Mouse (Mus musculus) heart, embryonic 15.5 days (tissue): ENCODE measurements around the gene Pcmt1. TPM values are rescaled to one million over a fixed set of nuclear protein-coding genes. Genes with fewer than 3 reads are reported as not detected.

Source experiments
- ATAC-seq: fragments of 200-750 bp; cut with Nextera tagmentation; replicated peaks from 2 replicates; pipeline ENCODE4 v1.8.0; 2017; ENCODE audit warnings: low read depth, moderate TSS enrichment; ENCODE audit not compliant: insufficient number of reproducible peaks, insufficient read depth, low FRiP score
- H3K27ac ChIP-seq: fragments of 300-500 bp; sonication (generic); 2 replicates; pipeline ENCODE4 v1.5.1; 2015; ENCODE audit warnings: mild to moderate bottlenecking, inconsistent platforms
- H3K27me3 ChIP-seq: fragments of 300-500 bp; sonication (generic); 2 replicates; pipeline ENCODE4 v1.6.1; 2015; ENCODE audit warnings: inconsistent platforms
- H3K36me3 ChIP-seq: fragments of 300-500 bp; sonication (generic); 2 replicates; pipeline ENCODE4 v1.6.1; 2015; ENCODE audit warnings: mild to moderate bottlenecking, inconsistent platforms
- H3K4me1 ChIP-seq: fragments of 300-500 bp; sonication (generic); replicated peaks from 2 replicates; pipeline ENCODE4 v1.6.1; 2015; ENCODE audit warnings: inconsistent platforms
- H3K4me2 ChIP-seq: fragments of 300-500 bp; sonication (generic); 2 replicates; pipeline ENCODE4 v1.6.1; 2015; ENCODE audit warnings: inconsistent platforms, mild to moderate bottlenecking, moderate library complexity
- H3K4me3 ChIP-seq: fragments of 300-500 bp; sonication (generic); 2 replicates; pipeline ENCODE4 v1.5.1; 2015; ENCODE audit warnings: mild to moderate bottlenecking, inconsistent platforms
- H3K9ac ChIP-seq: fragments of 300-500 bp; sonication (generic); 2 replicates; pipeline ENCODE4 v1.6.1; 2015; ENCODE audit warnings: mild to moderate bottlenecking, inconsistent platforms
- H3K9me3 ChIP-seq: fragments of 300-500 bp; sonication (generic); replicated peaks from 2 replicates; pipeline ENCODE4 v1.6.1; 2016; ENCODE audit warnings: inconsistent platforms
- WGBS: fragments of 180-500 bp; shearing (Covaris S2); methylation state at CpG from one replicate; pipeline ENCODE4 v1.1.7; 2015; ENCODE audit warnings: mixed read lengths; 5-methylcytosine and 5-hydroxymethylcytosine counted together
- polyA plus RNA-seq: library from polyadenylated mRNA; unstranded; fragments of >200 nt; fragmentation: Nextera tagmentation; extraction: Ambion mirVana; gene quantifications from 2 replicates; pipeline ENCODE4 v1.2.1, GENCODE M21; 2015

Pcmt1 gene
- polyA plus RNA-seq, 1 experiment from 2014 or later = 124 TPM

- H3K9ac ChIP-seq = peak within 1 kb of the TSS; percentile 50
- H3K36me3 ChIP-seq = no peaks in the 10 kb centered on the region
- H3K27ac ChIP-seq = no peak within 1 kb of the TSS
- peaks cover 9% of the 10 kb centered on the region for H3K4me1 ChIP-seq
- peak; percentile 94 for ATAC-seq
- peaks cover 14% of the 10 kb centered on the region for H3K27me3 ChIP-seq
- H3K9me3 ChIP-seq = no peaks in the 10 kb centered on the region
- WGBS = under 1% methylated on average over 59 of the region's 76 CpGs
- H3K4me2 ChIP-seq = peak within 1 kb of the TSS; percentile 100
- H3K4me3 ChIP-seq = peak within 1 kb of the TSS; percentile 69
Measured at GRCm38 (mm10) chr10:7589592-7590233, 91.2 kb downstream of the Pcmt1 start, which contains the start of gene Lrp11. TSS of gene Lrp11 (plus strand) at chr10:7589800.

DNA sequence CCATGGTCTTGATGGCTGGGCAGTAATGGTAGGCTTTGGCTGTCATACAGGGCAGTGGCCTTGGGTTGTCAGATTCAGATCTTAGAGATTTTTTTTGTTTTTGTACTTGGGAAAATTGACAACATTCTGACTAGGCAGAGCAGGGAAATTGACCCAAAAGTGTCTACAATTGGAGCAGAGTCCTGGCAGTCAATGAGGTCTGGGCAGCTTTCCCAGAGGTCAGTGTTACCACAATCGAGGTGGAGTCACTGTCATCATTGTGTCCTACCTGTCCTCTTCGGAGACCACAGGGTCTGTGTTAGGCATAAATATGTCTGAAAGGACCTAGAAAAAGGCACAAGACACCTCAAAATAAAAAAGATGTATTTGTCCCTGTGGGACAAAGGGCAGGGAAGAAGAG, 94.2 kb downstream of the Pcmt1 start:
- Histone ChIP-seq H3K4me1 (peaks cover 15% of the 10 kb centered on the region), H3K36me3 (no peaks in the 10 kb centered on the region), H3K4me2 (no peak overlapping the region), H3K9me3 (no peaks in the 10 kb centered on the region), H3K4me3 (no peak overlapping the region), H3K9ac (no peak overlapping the region), H3K27me3 (peaks cover 22% of the 10 kb centered on the region), H3K27ac (no peak overlapping the region)
- WGBS = 54% methylated on average over 2 of the region's 2 CpGs
- ATAC-seq = no peak

DNA sequence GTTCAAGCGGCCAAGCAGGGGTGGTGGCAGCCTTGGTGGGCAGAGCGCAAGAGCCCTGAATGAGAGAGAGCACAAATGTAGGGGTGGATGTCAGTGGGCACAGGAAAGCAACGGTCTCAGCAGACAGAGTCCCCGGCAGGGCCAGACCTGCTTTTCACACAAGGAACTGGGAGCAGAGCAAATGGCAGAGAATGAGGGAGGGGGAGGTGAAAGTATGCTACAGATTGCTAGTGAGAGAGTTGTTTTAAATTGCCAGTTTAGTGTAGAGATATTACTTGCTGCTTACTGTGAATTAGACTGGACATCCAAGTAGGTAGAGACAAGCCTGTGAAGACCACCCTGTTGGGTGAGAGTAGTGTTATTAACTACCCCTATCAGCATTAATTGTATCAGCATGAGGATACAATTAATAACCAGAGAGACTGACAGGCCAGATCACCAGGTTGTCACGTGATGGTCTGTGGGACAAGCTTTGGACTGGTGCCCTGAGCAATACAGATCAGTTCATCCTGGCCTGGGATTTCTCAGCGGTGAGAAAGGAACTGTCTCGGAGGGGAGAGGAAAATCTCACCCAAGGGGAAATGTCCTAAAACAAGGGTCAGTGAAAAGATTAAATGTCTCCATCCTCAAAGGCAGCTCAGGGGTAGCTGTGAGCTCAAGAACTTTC, 97.9 kb downstream of the Pcmt1 start:
- Histone ChIP-seq H3K4me3 (no peak overlapping the region), H3K36me3 (no peaks in the 10 kb centered on the region), H3K4me2 (no peak overlapping the region), H3K9ac (no peak overlapping the region), H3K9me3 (no peaks in the 10 kb centered on the region), H3K27me3 (0 out of 2 replicates have a peak, but pooled peaks cover 7% of the 10 kb centered on the region), H3K4me1 (peaks cover 6% of the 10 kb centered on the region), H3K27ac (no peak overlapping the region)
- 31% methylated on average over 7 of the region's 7 CpGs for WGBS
- ATAC-seq = no peak

- Histone ChIP-seq H3K9me3 (no peaks in the 10 kb centered on the region), H3K4me3 (no peak overlapping the region), H3K27ac (no peak overlapping the region), H3K4me2 (no peak overlapping the region), H3K36me3 (no peaks in the 10 kb centered on the region), H3K27me3 (0 out of 2 replicates have a peak, but pooled peaks cover 7% of the 10 kb centered on the region), H3K4me1 (peaks cover 6% of the 10 kb centered on the region), H3K9ac (no peak overlapping the region)
- 28% methylated on average over 11 of the region's 11 CpGs for WGBS
- ATAC-seq = 0 out of 2 replicates have a peak, but pooled peaks have one; percentile 53
Measured at GRCm38 (mm10) chr10:7582157-7582890, 98.6 kb downstream of the Pcmt1 start.

DNA sequence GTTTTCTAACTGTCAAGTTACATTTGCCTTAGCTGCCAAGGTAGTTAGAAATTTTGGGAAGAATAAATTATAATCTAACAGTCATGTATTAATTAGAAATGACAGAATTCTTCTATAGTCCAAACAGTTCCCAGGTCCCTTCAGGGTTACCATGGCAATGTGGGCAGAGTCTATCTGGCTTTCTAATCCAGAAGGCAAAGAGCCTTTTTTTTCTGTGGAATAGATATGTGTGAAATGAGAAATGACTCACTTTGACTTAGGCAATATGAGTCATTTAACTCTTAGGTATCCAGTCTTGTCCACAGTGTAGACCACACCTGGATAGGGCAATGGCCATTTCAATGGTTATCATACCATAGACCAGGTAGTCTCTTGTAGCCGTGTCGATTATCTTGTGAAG, 99.5 kb downstream of the Pcmt1 start:
- H3K27ac ChIP-seq = no peak overlapping the region
- no peaks in the 10 kb centered on the region for H3K9me3 ChIP-seq
- H3K36me3 ChIP-seq = no peaks in the 10 kb centered on the region
- 0 out of 2 replicates have a peak, but pooled peaks cover 7% of the 10 kb centered on the region for H3K27me3 ChIP-seq
- peaks cover 6% of the 10 kb centered on the region for H3K4me1 ChIP-seq
- no peak overlapping the region for H3K4me3 ChIP-seq
- no peak for ATAC-seq
- H3K9ac ChIP-seq = no peak overlapping the region
- H3K4me2 ChIP-seq = no peak overlapping the region
- 80% methylated on average over 2 of the region's 2 CpGs for WGBS

Other genes starting within 250 kb of the Pcmt1 start
- gene Ulbp1, start 207.5 kb downstream of the Pcmt1 start, polyA plus RNA-seq = 5.9 and 7.4 TPM in 2 replicates
- 1.1 and 2.1 TPM in 2 replicates for gene Lrp11, start 91.3 kb downstream of the Pcmt1 start, polyA plus RNA-seq
- gene Nup43, start 13.6 kb downstream of the Pcmt1 start, polyA plus RNA-seq = 26.8 and 31.3 TPM in 2 replicates
- 2.9 and 4.2 TPM in 2 replicates for gene Lats1, start 78 bp upstream of the Pcmt1 start, polyA plus RNA-seq
- 30.3 and 32.8 TPM in 2 replicates for gene Katna1, start 44.9 kb upstream of the Pcmt1 start, polyA plus RNA-seq
- gene Ginm1, start 111.7 kb upstream of the Pcmt1 start, polyA plus RNA-seq = 77.7 and 86.1 TPM in 2 replicates
- gene Ppil4, start 111.8 kb upstream of the Pcmt1 start, polyA plus RNA-seq = 28.2 and 29.2 TPM in 2 replicates
- gene Zc3h12d, start 151.3 kb upstream of the Pcmt1 start, polyA plus RNA-seq = 0.20 and 0.36 TPM in 2 replicates